Mouse (Mus musculus) olfactory bulb, adult 2 months (tissue): ENCODE measurements around the gene Mgarp.

ENCODE experiments used
- CTCF ChIP-seq: fragments of 200-500 bp; IDR thresholded peaks from 2 replicates; pipeline ENCODE4 v1.5.1; 2012; ENCODE audit warnings: low read depth, mild to moderate bottlenecking, low read length, moderate library complexity; ENCODE audit not compliant: insufficient read depth
- POLR2A ChIP-seq: fragments of 200-500 bp; IDR thresholded peaks from 2 replicates; pipeline ENCODE4 v1.6.1; 2012; ENCODE audit warnings: mild to moderate bottlenecking, low read depth, low read length, moderate library complexity; ENCODE audit not compliant: insufficient read depth

GRCm38 (mm10) chr3:51357624-51358023 is 38.9 kb downstream of the Mgarp start:
- TF ChIP-seq POLR2A (no peak), CTCF (no peak)
